Mouse (Mus musculus) heart, embryonic 11.5 days (tissue): ENCODE results near the gene Auts2. TPM values are rescaled to one million over a fixed set of nuclear protein-coding genes. Genes with fewer than 3 reads are reported as not detected.

Experiments
- ATAC-seq: fragments of 200-750 bp; cut with Nextera tagmentation; replicated peaks from 2 replicates; pipeline ENCODE4 v1.8.0; 2017; ENCODE audit warnings: moderate library complexity; ENCODE audit not compliant: insufficient number of reproducible peaks, low FRiP score, low TSS enrichment
- H3K27ac ChIP-seq: fragments of 300-500 bp; sonication (generic); 2 replicates; pipeline ENCODE4 v1.5.1; 2014; ENCODE audit warnings: mild to moderate bottlenecking, low read depth, low read length
- H3K27me3 ChIP-seq: fragments of 300-500 bp; sonication (generic); 2 replicates; pipeline ENCODE4 v1.6.1; 2014; ENCODE audit warnings: mild to moderate bottlenecking, low read length, mixed read lengths; ENCODE audit not compliant: control insufficient read depth, insufficient read depth
- H3K36me3 ChIP-seq: fragments of 300-500 bp; sonication (generic); 2 replicates; pipeline ENCODE4 v1.6.1; 2014; ENCODE audit warnings: mild to moderate bottlenecking, low read length, moderate library complexity, mixed read lengths; ENCODE audit not compliant: control insufficient read depth, insufficient read depth
- H3K4me1 ChIP-seq: fragments of 300-500 bp; sonication (generic); 2 replicates; pipeline ENCODE4 v1.6.1; 2014; ENCODE audit warnings: low read length; ENCODE audit not compliant: control insufficient read depth, insufficient read depth
- H3K4me2 ChIP-seq: fragments of 300-500 bp; sonication (generic); 2 replicates; pipeline ENCODE4 v1.6.1; 2014; ENCODE audit warnings: mild to moderate bottlenecking, moderate library complexity
- H3K4me3 ChIP-seq: fragments of 300-500 bp; sonication (generic); 2 replicates; pipeline ENCODE4 v1.5.1; 2014; ENCODE audit warnings: low read depth, low read length
- H3K9ac ChIP-seq: fragments of 300-500 bp; sonication (generic); 2 replicates; pipeline ENCODE4 v1.6.1; 2014; ENCODE audit warnings: mild to moderate bottlenecking, low read depth, low read length, moderate library complexity
- H3K9me3 ChIP-seq: fragments of 300-500 bp; sonication (generic); replicated peaks from 2 replicates; pipeline ENCODE4 v1.6.1; 2016; ENCODE audit warnings: low read length; ENCODE audit not compliant: control insufficient read depth
- WGBS: fragments of 180-500 bp; shearing (Covaris S2); extraction: QIAGEN DNeasy Blood & Tissue Kit; methylation state at CpG from one replicate; pipeline ENCODE4 v1.1.7; 2014; ENCODE audit not compliant: insufficient replicate concordance; 5-methylcytosine and 5-hydroxymethylcytosine counted together
- polyA plus RNA-seq: library from polyadenylated mRNA; unstranded; fragments of >200 nt; fragmentation: Nextera tagmentation; extraction: Ambion mirVana; gene quantifications from 2 replicates; pipeline ENCODE4 v1.2.1, GENCODE M21; 2014

The Auts2 gene
- polyA plus RNA-seq, 1 experiment from 2014 or later, result 19.8 TPM

DNA sequence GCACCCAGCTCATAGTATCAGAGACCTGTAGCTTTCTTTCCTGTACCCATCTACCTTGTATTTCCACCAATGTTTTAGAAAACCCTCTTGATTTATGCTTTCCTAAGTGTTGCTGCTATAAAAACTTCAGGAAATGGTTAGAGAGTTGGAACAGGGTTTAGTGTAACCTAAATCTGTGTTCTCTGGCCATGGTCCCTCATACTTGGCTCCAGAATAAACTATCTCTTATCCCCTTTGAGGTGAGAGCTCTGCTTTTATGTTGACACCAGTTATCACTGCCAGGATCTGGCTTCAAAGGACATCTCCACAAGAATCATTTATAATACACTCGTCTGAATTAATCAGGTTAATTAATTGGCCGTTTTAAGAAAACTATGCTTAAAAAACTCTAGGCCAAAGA, 714.5 kb downstream of the Auts2 start:
- ATAC-seq, result no peak
- Histone ChIP-seq H3K9me3 (no peaks in the 10 kb centered on the region), H3K27me3 (no peaks in the 10 kb centered on the region), H3K36me3 (no peaks in the 10 kb centered on the region), H3K4me3 (no peak overlapping the region), H3K9ac (no peak overlapping the region), H3K4me2 (no peak overlapping the region), H3K4me1 (peaks cover 6% of the 10 kb centered on the region; the same call in 1 of the 2 replicates), H3K27ac (no peak overlapping the region)
- WGBS, result 62% methylated on average over 2 of the region's 2 CpGs

DNA sequence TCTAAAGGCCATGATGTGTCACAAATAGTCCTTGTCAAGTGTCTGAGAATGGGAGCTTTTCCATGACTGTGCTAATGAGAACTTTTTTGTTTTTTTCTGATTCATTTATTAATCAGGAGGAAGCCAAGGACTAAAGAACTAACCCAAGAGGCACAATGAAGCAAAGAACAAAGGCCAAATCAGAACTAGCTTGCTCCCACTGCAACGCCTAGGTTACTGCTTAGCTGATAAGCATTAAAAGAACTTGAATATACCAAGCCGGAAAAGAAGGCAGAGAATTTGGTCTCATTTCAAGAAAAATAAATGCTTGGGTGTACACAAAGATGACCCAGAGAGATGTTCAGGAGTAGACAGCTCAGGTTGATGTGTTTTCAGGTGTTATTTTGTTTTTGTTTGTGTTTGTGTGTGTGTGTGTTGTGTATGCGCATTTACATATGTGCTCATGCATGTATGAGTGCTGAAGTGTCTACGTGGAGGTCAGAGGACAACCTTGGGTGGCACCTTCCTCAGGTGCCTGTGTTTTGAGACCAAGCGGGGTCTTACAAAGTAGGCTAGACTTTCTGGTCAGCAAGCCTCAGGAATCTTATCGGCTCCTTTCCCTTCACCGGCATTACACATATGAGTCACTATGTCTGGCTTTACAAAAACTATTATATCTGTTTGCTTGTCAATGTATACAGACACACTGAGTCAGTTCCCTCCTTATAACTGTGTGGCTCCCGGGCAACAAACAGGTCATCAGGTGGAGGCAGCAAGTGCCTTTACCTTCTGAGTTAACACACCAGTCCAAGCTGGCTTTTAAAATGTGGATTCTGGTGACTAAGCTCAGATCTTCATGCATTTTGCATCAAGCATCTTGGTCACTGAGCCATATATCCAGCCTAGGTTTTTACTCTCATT, 716.5 kb downstream of the Auts2 start:
- 74% methylated on average over 8 of the region's 8 CpGs for WGBS

DNA sequence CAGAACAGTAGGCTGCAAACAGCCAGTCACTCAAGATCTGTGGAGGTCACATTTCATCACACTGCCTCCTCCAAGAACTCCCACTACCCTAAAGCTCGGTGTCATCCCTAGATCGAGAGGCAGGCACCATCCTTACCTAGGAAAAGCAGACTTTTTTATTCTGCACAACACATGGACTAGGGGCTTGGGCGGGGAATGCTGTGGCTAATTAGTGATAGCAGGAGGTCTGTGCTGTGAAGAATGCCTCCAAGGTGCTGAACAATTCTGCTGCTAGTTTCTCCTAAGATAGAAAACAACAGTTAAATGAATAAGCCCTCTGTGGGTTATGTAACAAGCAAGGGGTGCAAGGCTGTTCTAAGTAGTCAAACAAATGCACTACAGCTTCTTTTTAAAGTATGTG, 717.7 kb downstream of the Auts2 start:
- H3K4me3 ChIP-seq, result no peak overlapping the region
- H3K9me3 ChIP-seq, result no peaks in the 10 kb centered on the region
- H3K9ac ChIP-seq, result no peak overlapping the region
- H3K27ac ChIP-seq, result no peak overlapping the region
- peaks cover 6% of the 10 kb centered on the region; the same call in 1 of the 2 replicates for H3K4me1 ChIP-seq
- no peaks in the 10 kb centered on the region for H3K27me3 ChIP-seq
- H3K36me3 ChIP-seq, result no peaks in the 10 kb centered on the region
- WGBS, result 54% methylated on average over 3 of the region's 3 CpGs
- no peak for ATAC-seq
- no peak overlapping the region for H3K4me2 ChIP-seq

More for the DNA sequence above, 716.5 kb downstream of the Auts2 start:
- Histone ChIP-seq H3K9ac (no peak overlapping the region), H3K4me1 (peaks cover 6% of the 10 kb centered on the region; the same call in 1 of the 2 replicates), H3K27me3 (no peaks in the 10 kb centered on the region), H3K36me3 (no peaks in the 10 kb centered on the region), H3K4me2 (no peak overlapping the region), H3K27ac (no peak overlapping the region), H3K9me3 (no peaks in the 10 kb centered on the region), H3K4me3 (no peak overlapping the region)
- ATAC-seq, result no peak

DNA sequence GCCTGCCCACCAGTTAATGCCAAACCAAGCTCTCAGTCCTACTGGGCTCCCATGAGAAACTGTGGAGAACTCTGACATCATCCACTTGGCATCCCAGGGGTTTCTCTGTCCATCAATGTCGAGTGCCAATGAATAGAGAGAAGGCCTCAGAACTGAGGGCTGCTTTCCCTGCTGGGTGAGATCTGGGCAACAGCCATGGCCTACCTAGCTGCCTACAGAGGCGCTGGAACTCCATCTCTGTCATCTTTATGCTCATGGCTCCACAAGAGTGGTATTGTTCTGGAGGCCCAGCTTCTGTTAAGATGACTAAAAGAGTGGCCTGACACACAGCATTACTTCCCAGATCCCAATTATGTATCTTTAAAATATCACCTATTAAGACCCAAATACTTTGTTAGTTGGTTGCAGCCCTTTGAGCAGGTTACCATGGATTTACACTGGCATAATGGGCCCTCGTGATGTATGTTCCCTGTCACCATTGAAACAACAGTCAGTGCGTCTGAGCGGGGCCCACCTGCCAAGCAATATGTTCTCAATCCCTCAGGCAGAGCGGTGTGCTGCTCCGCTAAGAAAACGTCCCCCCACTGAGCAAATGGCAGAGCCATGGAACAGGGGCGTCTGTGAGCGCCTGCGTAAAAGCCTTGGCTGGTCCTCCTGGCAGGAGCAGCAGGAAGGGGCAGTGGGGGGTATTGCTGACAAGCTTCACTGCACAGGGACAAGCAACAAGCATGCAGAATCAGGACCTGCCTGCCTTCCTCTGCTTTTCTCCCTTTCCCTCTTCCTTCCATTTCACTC, 718.8 kb downstream of the Auts2 start:
- no peak overlapping the region for H3K9ac ChIP-seq
- WGBS, result 38% methylated on average over 11 of the region's 11 CpGs
- no peak for ATAC-seq

DNA sequence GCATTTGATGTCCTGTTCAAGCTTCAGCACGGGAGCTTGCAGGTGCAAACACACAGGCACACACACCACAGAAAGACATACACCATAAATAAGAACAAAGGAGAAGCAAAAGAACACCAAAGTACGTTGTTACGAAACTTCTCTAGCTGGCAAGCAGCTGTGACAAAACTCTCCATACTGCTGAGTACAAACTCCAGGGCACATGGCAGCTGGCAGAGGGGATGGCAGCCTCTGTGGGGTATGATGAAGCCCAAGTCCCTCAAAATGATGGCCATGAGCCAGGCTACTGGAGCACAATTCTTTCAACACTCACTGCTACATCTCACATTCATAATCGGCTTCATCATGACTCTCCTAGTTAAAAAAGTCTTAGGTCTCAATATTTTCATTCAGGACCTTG, 721.7 kb downstream of the Auts2 start:
- Histone ChIP-seq H3K4me1 (no peaks in the 10 kb centered on the region), H3K4me3 (no peak overlapping the region), H3K27me3 (no peaks in the 10 kb centered on the region), H3K4me2 (no peak overlapping the region), H3K36me3 (no peaks in the 10 kb centered on the region), H3K9ac (no peak overlapping the region), H3K27ac (no peak overlapping the region), H3K9me3 (no peaks in the 10 kb centered on the region)
- 82% methylated on average over 4 of the region's 4 CpGs for WGBS
- no peak for ATAC-seq

More for the DNA sequence above, 718.8 kb downstream of the Auts2 start:
- Histone ChIP-seq H3K27me3 (no peaks in the 10 kb centered on the region), H3K9me3 (no peaks in the 10 kb centered on the region), H3K4me3 (no peak overlapping the region), H3K4me1 (peaks cover 4% of the 10 kb centered on the region; the same call in 1 of the 2 replicates), H3K4me2 (no peak overlapping the region), H3K27ac (no peak overlapping the region), H3K36me3 (no peaks in the 10 kb centered on the region)

DNA sequence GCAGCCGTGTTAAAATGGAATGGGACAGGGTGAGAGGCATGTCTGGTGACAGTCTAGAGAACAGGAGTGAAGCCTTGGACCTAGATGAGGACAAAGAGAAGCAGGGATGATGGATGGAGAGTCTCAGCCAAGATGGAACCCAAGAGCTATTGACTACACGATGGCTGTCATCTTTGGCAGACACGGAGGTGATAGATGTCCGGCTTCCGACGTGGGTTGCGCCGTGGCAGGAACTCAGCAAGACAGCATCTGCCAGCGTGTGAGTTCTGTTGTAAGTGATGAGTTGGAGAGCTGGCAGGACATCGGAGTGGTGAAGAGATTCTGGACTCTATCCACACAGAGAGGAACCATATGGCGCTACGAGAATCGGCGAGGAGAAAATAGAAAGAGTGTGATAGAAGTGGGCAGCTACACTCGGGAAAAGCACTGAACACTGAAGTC, 723.9 kb downstream of the Auts2 start:
- Histone ChIP-seq H3K27ac (no peak overlapping the region), H3K9me3 (no peaks in the 10 kb centered on the region), H3K4me3 (no peak overlapping the region), H3K36me3 (no peaks in the 10 kb centered on the region), H3K4me2 (no peak overlapping the region), H3K27me3 (no peaks in the 10 kb centered on the region), H3K9ac (no peak overlapping the region), H3K4me1 (peaks cover 16% of the 10 kb centered on the region)
- ATAC-seq, result no peak
- 82% methylated on average over 15 of the region's 15 CpGs for WGBS

DNA sequence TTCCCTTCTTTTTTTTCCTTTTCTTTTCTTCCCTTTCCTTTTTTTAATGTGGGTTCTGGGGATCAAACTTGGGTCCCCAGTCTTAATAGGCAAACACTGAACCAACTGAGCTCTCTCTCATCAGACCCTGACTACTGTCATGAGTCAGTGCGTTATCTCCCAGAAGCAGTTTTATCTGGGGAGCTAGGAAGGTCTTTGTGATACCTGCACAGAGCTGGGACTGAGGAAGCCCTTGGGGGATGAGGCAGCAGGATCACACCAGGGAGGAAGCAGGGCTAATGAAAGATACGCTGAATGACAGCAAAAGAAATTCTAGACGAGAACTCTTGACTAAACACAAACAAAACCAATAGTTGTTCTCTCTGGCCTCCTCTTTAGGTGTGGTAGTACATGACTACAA, 727.6 kb downstream of the Auts2 start:
- Histone ChIP-seq H3K9me3 (no peaks in the 10 kb centered on the region), H3K4me3 (no peak overlapping the region), H3K27ac (no peak overlapping the region), H3K36me3 (no peaks in the 10 kb centered on the region), H3K4me2 (no peak overlapping the region), H3K4me1 (peaks cover 32% of the 10 kb centered on the region), H3K9ac (no peak overlapping the region), H3K27me3 (no peaks in the 10 kb centered on the region)
- ATAC-seq, result no peak
- WGBS, result 35% methylated on average over 3 of the region's 3 CpGs

DNA sequence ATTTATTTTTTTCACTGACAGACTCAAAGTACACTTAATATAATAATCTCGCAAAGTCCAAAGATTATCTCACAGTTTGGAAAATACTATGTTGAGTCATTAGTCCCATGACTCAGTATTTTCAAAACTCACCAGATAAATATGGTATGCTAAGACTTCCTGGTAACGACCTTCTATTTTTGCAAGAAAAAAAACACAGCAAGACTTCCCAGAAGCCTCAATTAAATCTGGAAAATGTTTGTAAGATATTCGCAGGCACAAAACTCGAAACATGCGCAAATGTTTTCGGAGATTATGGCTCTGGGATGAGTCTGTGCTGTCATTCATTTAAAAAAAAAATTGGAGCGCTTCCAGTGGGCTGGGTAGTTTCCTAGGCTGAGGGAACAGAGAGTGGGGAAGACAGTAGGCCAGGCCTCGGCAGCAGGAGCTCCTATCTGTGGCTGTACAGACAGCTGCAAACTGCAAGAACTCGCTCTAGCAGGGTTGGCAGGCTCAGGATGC, 728.6 kb downstream of the Auts2 start:
- Histone ChIP-seq H3K4me2 (no peak overlapping the region), H3K27me3 (no peaks in the 10 kb centered on the region), H3K9ac (no peak overlapping the region), H3K4me1 (peaks cover 32% of the 10 kb centered on the region), H3K4me3 (no peak overlapping the region), H3K27ac (peak overlapping the region; percentile 77), H3K36me3 (no peaks in the 10 kb centered on the region), H3K9me3 (no peaks in the 10 kb centered on the region)
- 40% methylated on average over 9 of the region's 9 CpGs for WGBS
- peak; percentile 45; the same call in 1 of the 2 replicates for ATAC-seq
